Mouse (Mus musculus) liver, embryonic 14.5 days (tissue): ENCODE results near the gene Spns3. TPM values are rescaled to one million over a fixed set of nuclear protein-coding genes. Genes with fewer than 3 reads are reported as not detected.

Source experiments
- ATAC-seq: fragments of 200-750 bp; cut with Nextera tagmentation; 2 replicates; pipeline ENCODE4 v1.8.0; 2017; ENCODE audit warnings: moderate number of reproducible peaks, mild to moderate bottlenecking, moderate library complexity; ENCODE audit not compliant: insufficient read depth
- DNase-seq, 3 experiments: peaks; one replicate each; pipeline ENCODE4 v3.0.0-alpha.2; 2012 to 2013; ENCODE audit warnings: low read depth in 3 of 3, low spot score in 3 of 3
- H3K27ac ChIP-seq: fragments of 300-500 bp; sonication (generic); 2 replicates; pipeline ENCODE4 v1.5.1; 2014; ENCODE audit warnings: moderate library complexity, mild to moderate bottlenecking, control low read depth, inconsistent platforms
- H3K27me3 ChIP-seq: fragments of 300-500 bp; sonication (generic); 2 replicates; pipeline ENCODE4 v1.6.1; 2014; ENCODE audit warnings: mild to moderate bottlenecking, low read length, moderate library complexity; ENCODE audit not compliant: control insufficient read depth, insufficient read depth
- H3K36me3 ChIP-seq: fragments of 300-500 bp; sonication (generic); replicated peaks from 2 replicates; pipeline ENCODE4 v1.6.1; 2014; ENCODE audit warnings: low read depth; ENCODE audit not compliant: control insufficient read depth, insufficient read depth
- H3K4me1 ChIP-seq, 2 experiments: fragments of 200-500 bp in 1 of 2; fragments of 300-500 bp in 1 of 2; sonication (generic) in 1 of 2; replicated peaks; 2 replicates each; pipeline ENCODE4 v1.6.1; 2012 to 2014; ENCODE audit warnings: antibody characterized with exemption in 1 of 2, inconsistent platforms in 1 of 2, low read length in 1 of 2; ENCODE audit not compliant: control insufficient read depth in 2 of 2, insufficient read depth in 2 of 2
- H3K4me2 ChIP-seq: fragments of 300-500 bp; sonication (generic); 2 replicates; pipeline ENCODE4 v1.6.1; 2014; ENCODE audit warnings: low read depth, mild to moderate bottlenecking, control low read depth, moderate library complexity
- H3K4me3 ChIP-seq, 2 experiments: fragments of 200-500 bp in 1 of 2; fragments of 300-500 bp in 1 of 2; sonication (generic) in 1 of 2; 2 replicates each; pipeline ENCODE4 v1.5.1; 2012 to 2014; ENCODE audit warnings: low read depth in 2 of 2, low read length in 2 of 2, mild to moderate bottlenecking in 2 of 2, control low read depth in 1 of 2, inconsistent platforms in 1 of 2, moderate library complexity in 1 of 2; ENCODE audit not compliant: insufficient read depth in 1 of 2
- H3K9ac ChIP-seq: fragments of 300-500 bp; sonication (generic); replicated peaks from 2 replicates; pipeline ENCODE4 v1.6.1; 2014; ENCODE audit warnings: mild to moderate bottlenecking, control low read depth, moderate library complexity
- H3K9me3 ChIP-seq: fragments of 300-500 bp; sonication (generic); 2 replicates; pipeline ENCODE4 v1.6.1; 2016; ENCODE audit warnings: low read length, mixed read lengths; ENCODE audit not compliant: control insufficient read depth
- CTCF ChIP-seq: IDR thresholded peaks from 2 replicates; pipeline ENCODE4 v1.5.1; 2016; ENCODE audit warnings: antibody characterized with exemption, low read depth, control low read depth
- EP300 ChIP-seq: IDR thresholded peaks from 2 replicates; pipeline ENCODE4 v1.6.1; 2016; ENCODE audit warnings: antibody characterized with exemption, low read depth
- WGBS: fragments of 180-500 bp; shearing (Covaris S2); extraction: QIAGEN DNeasy Blood & Tissue Kit; methylation state at CpG from one replicate; pipeline ENCODE4 v1.1.7; 2014; ENCODE audit not compliant: insufficient replicate concordance; 5-methylcytosine and 5-hydroxymethylcytosine counted together
- polyA plus RNA-seq, 2 experiments: library from polyadenylated mRNA; depleted of rRNA in 1 of 2; stranded (reverse) in 1 of 2; unstranded in 1 of 2; fragments of >200 nt; fragmentation: Nextera tagmentation in 1 of 2; extraction: Ambion mirVana in 1 of 2; gene quantifications; 2 replicates each; pipeline versions ENCODE4 v1.2.1 to v1.2.3; 2012 to 2014

The Spns3 gene
- polyA plus RNA-seq, 2 experiments = 1.3 TPM

GRCm38 (mm10) chr11:72488753-72489271 lies 61.5 kb downstream of the Spns3 start:
- Histone ChIP-seq H3K36me3 (no peaks in the 10 kb centered on the region), H3K27ac (no peak overlapping the region), H3K9me3 (no peaks in the 10 kb centered on the region), H3K4me2 (peak overlapping the region; percentile 67), H3K9ac (no peak overlapping the region), H3K4me3 (peak overlapping the region; percentile 53 to 60), H3K4me1 (peaks cover 3 to 23% of the 10 kb centered on the region in 2 experiments; a peak in 3 of 4 replicates), H3K27me3 (peaks cover 6% of the 10 kb centered on the region)
- WGBS = under 1% methylated on average over 37 of the region's 38 CpGs
- TF ChIP-seq EP300 (no peak), CTCF (no peak)
- DNase-seq = no peak
- ATAC-seq = peak; percentile 12; the same call in 1 of the 2 replicates

- Histone ChIP-seq H3K9ac (no peak overlapping the region), H3K4me3 (peak overlapping the region in 1 of 2 experiments; percentile 53; a peak in 2 of 4 replicates), H3K9me3 (no peaks in the 10 kb centered on the region), H3K4me1 (peaks cover 4 to 31% of the 10 kb centered on the region in 2 experiments), H3K36me3 (no peaks in the 10 kb centered on the region), H3K4me2 (peak overlapping the region; percentile 67), H3K27ac (no peak overlapping the region), H3K27me3 (peaks cover 6% of the 10 kb centered on the region)
- ATAC-seq = no peak
- DNase-seq = no peak
- 34% methylated on average over 2 of the region's 2 CpGs for WGBS
- TF ChIP-seq EP300 = no peak
- no peak for TF ChIP-seq CTCF
These were observed 62.6 kb downstream of the Spns3 start for GRCm38 (mm10) chr11:72487739-72488138.

- H3K4me3 ChIP-seq = no peak overlapping the region
- no peak overlapping the region for H3K27ac ChIP-seq
- peak overlapping the region; percentile 36 for H3K4me2 ChIP-seq
- DNase-seq (no peak), ATAC-seq (no peak)
- no peak for TF ChIP-seq EP300
- no peak for TF ChIP-seq CTCF
- no peaks in the 10 kb centered on the region for H3K36me3 ChIP-seq
- H3K9me3 ChIP-seq = no peaks in the 10 kb centered on the region
- no peak overlapping the region for H3K9ac ChIP-seq
- peaks cover 6% of the 10 kb centered on the region for H3K27me3 ChIP-seq
- 17% methylated on average over 5 of the region's 5 CpGs for WGBS
- peaks cover 10 to 37% of the 10 kb centered on the region in 2 experiments for H3K4me1 ChIP-seq
These were observed 63.1 kb downstream of the Spns3 start for GRCm38 (mm10) chr11:72487171-72487570.

DNA sequence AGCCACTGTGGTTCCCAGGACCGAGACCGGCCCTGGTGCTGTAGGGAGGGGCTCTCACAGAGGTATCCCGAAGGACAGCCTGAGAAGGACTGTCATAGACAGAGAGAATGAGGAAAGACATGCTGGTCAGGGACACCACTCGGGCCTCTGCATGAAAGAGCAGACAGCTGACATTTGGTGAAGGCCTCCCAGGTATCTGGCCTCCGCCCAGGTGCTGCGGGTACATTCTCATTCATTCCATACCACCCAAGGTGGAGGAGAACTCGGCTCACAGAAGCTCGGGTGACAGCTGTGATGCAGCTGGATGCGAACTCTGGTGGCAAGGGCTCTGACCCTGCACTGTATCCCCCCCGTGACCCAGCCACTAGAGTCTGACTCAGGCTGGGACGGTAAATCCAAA lies 64.3 kb downstream of the Spns3 start:
- Histone ChIP-seq H3K27ac (no peak overlapping the region), H3K9me3 (no peaks in the 10 kb centered on the region)

DNA sequence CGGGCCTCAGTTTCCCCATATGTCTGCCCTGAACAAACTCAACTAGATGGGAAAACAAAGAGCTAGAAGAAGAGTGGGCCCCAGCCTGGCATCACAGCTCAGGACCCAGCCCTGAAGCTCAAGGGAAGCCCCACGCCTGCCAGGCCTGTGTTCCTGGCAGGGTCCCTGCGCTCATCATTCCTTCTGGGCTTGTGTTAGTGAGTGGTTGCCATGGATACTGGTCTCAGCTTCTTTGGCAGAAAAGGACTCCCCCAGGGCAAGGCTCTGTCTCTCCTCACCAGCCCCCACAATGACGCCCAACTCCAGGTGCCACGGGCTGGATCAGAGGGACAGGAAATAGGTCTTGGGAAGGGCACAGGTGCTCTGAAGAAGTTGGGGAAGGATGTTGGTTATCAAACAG lies 65.1 kb downstream of the Spns3 start:
- Histone ChIP-seq H3K4me1 (peaks cover 21 to 55% of the 10 kb centered on the region in 2 experiments), H3K4me2 (no peak overlapping the region), H3K9me3 (no peaks in the 10 kb centered on the region), H3K27me3 (peaks cover 4% of the 10 kb centered on the region; the same call in 1 of the 2 replicates), H3K4me3 (no peak overlapping the region), H3K9ac (no peak overlapping the region), H3K36me3 (no peaks in the 10 kb centered on the region), H3K27ac (no peak overlapping the region)
- ATAC-seq (no peak), DNase-seq (no peak)
- TF ChIP-seq EP300 = no peak
- no peak for TF ChIP-seq CTCF
- 29% methylated on average over 5 of the region's 5 CpGs for WGBS

More for the DNA sequence above, 64.3 kb downstream of the Spns3 start:
- no peak for DNase-seq
- H3K4me2 ChIP-seq = no peak overlapping the region
- H3K9ac ChIP-seq = no peak overlapping the region
- TF ChIP-seq CTCF (no peak), EP300 (no peak)
- no peaks in the 10 kb centered on the region for H3K36me3 ChIP-seq
- no peak for ATAC-seq
- peaks cover 6% of the 10 kb centered on the region for H3K27me3 ChIP-seq
- H3K4me1 ChIP-seq = peaks cover 21 to 49% of the 10 kb centered on the region in 2 experiments
- no peak overlapping the region for H3K4me3 ChIP-seq
- WGBS = 45% methylated on average over 11 of the region's 11 CpGs
